Mouse (Mus musculus) midbrain, embryonic 15.5 days (tissue): ENCODE results near the gene Mrpl54. TPM values are rescaled to one million over a fixed set of nuclear protein-coding genes. Genes with fewer than 3 reads are reported as not detected.
A peak's percentile ranks its signal among the peaks of the same experiment; 100 is the strongest.

ENCODE experiments used
- microRNA-seq: library from miRNA; unstranded; fragments of <30 nt; microRNA quantifications from one replicate; pipeline ENCODE4, GENCODE M21; 2016
- polyA plus RNA-seq: library from polyadenylated mRNA; unstranded; fragments of >200 nt; fragmentation: Nextera tagmentation; extraction: Ambion mirVana; gene quantifications from 2 replicates; pipeline ENCODE4 v1.2.1, GENCODE M21; 2015

The Mrpl54 gene
- polyA plus RNA-seq, 1 experiment from 2014 or later: 124 TPM

Small RNA genes within 50 kb of the gene (microRNA-seq; reads per million reads assigned to microRNA genes)
- 18.9 reads per million, percentile 36 among the genes with 10 or more reads in this experiment for gene Mir3057

Other genes with a start within 250 kb of the Mrpl54 start
- gene Diras1, start 241.3 kb downstream of the Mrpl54 start, polyA plus RNA-seq: 77.5 and 79.2 TPM in 2 replicates
- gene Slc39a3, start 229.5 kb downstream of the Mrpl54 start, polyA plus RNA-seq: 57.2 and 58.0 TPM in 2 replicates
- 353 and 376 TPM in 2 replicates for gene Sgta, start 206.8 kb downstream of the Mrpl54 start, polyA plus RNA-seq
- gene Thop1, start 196.9 kb downstream of the Mrpl54 start, polyA plus RNA-seq: 48.8 and 52.2 TPM in 2 replicates
- gene Creb3l3, start 168.1 kb downstream of the Mrpl54 start, polyA plus RNA-seq: 0.36 and 0.48 TPM in 2 replicates
- 258 and 270 TPM in 2 replicates for gene Map2k2, start 161.0 kb downstream of the Mrpl54 start, polyA plus RNA-seq
- 16.2 and 16.7 TPM in 2 replicates for gene Zbtb7a, start 131.7 kb downstream of the Mrpl54 start, polyA plus RNA-seq
- gene Pias4, start 99.0 kb downstream of the Mrpl54 start, polyA plus RNA-seq: 59.2 and 66.3 TPM in 2 replicates
- 588 and 606 TPM in 2 replicates for gene Eef2, start 90.3 kb downstream of the Mrpl54 start, polyA plus RNA-seq
- 66.3 and 67.3 TPM in 2 replicates for gene Dapk3, start 83.9 kb downstream of the Mrpl54 start, polyA plus RNA-seq
- not detected in 2 replicates for gene 4930442H23Rik, start 83.1 kb downstream of the Mrpl54 start, polyA plus RNA-seq
- 0.14 TPM in 1 of 2 replicates, not detected in the other for gene Nmrk2, start 64.9 kb downstream of the Mrpl54 start, polyA plus RNA-seq
- gene Atcay, start 36.1 kb downstream of the Mrpl54 start, polyA plus RNA-seq: 95.3 and 96.7 TPM in 2 replicates
- gene Zfr2, start 33.8 kb downstream of the Mrpl54 start, polyA plus RNA-seq: 35.4 and 37.2 TPM in 2 replicates
- 37.2 and 40.1 TPM in 2 replicates for gene Matk, start 14.0 kb downstream of the Mrpl54 start, polyA plus RNA-seq
- gene Apba3, start within 50 bp of the Mrpl54 start, polyA plus RNA-seq: 36.4 and 38.5 TPM in 2 replicates
- gene Tjp3, start 24.6 kb upstream of the Mrpl54 start, polyA plus RNA-seq: 6.9 and 8.0 TPM in 2 replicates
- 154 and 159 TPM in 2 replicates for gene Pip5k1c, start 26.0 kb upstream of the Mrpl54 start, polyA plus RNA-seq
- gene Cactin, start 54.2 kb upstream of the Mrpl54 start, polyA plus RNA-seq: 35.8 and 38.3 TPM in 2 replicates
- 5.7 and 6.2 TPM in 2 replicates for gene Tbxa2r, start 61.8 kb upstream of the Mrpl54 start, polyA plus RNA-seq
- not detected in 2 replicates for gene Gipc3, start 76.3 kb upstream of the Mrpl54 start, polyA plus RNA-seq
- 26.6 and 29.9 TPM in 2 replicates for gene Hmg20b, start 83.5 kb upstream of the Mrpl54 start, polyA plus RNA-seq
- gene Mfsd12, start 90.6 kb upstream of the Mrpl54 start, polyA plus RNA-seq: 19.7 and 22.5 TPM in 2 replicates
- gene 4930404N11Rik, start 98.9 kb upstream of the Mrpl54 start, polyA plus RNA-seq: 1.1 TPM in 2 replicates
- 153 and 159 TPM in 2 replicates for gene Fzr1, start 111.6 kb upstream of the Mrpl54 start, polyA plus RNA-seq
- gene Dohh, start 117.5 kb upstream of the Mrpl54 start, polyA plus RNA-seq: 90.4 and 92.6 TPM in 2 replicates
- gene Gm48551, start 117.5 kb upstream of the Mrpl54 start, polyA plus RNA-seq: 8.4 and 9.3 TPM in 2 replicates
- 2.7 and 3.3 TPM in 2 replicates for gene Gm48552, start 122.1 kb upstream of the Mrpl54 start, polyA plus RNA-seq
- gene Smim24, start 126.1 kb upstream of the Mrpl54 start, polyA plus RNA-seq: 1.4 and 1.6 TPM in 2 replicates
- gene Nfic, start 188.7 kb upstream of the Mrpl54 start, polyA plus RNA-seq: 18.1 and 22.8 TPM in 2 replicates
- 106 and 109 TPM in 2 replicates for gene Celf5, start 215.8 kb upstream of the Mrpl54 start, polyA plus RNA-seq
- gene Ncln, start 229.5 kb upstream of the Mrpl54 start, polyA plus RNA-seq: 69.7 and 73.8 TPM in 2 replicates
- 0.71 and 1.2 TPM in 2 replicates for gene S1pr4, start 233.2 kb upstream of the Mrpl54 start, polyA plus RNA-seq